21 mouse cellular contexts compared by ENCODE assay signal in the genomic region with DNA sequence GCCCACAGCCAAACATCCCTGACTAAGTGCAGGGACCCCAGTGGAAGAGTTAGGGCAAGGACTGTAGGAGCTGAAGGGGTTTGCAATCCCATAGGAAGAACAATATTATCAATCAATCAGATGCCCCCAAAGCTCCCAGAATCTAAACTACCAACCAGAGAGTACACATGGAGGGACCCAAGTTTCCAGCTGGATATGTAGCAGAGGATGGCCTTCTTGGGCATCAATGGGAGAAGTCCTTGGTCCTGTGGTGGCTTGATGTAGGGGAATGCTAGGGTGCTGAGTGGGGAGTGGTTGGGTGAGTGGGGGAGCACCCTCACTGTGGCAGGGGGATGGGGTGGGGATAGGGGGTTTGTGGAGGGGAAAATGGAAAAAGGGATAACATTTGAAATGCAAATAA. TPM values are rescaled to one million over a fixed set of nuclear protein-coding genes. Genes with fewer than 3 reads are reported as not detected.
DNase-seq lines count a peak whose midpoint lies in the region; ATAC-seq lines count a peak whose summit lies in the region.
"Had no signal": no experiment of that assay in that cellular context is flagged by ENCODE, and none has a peak within 500 bp of the region (broad histone marks: within the 10 kb centered on the region; RNA-seq: fewer than 3 reads in every experiment).

No protein-coding gene starts in this region.

- no peak overlapping the region for H3K4me3 ChIP-seq in heart, embryonic 10.5 days
- H3K4me3 ChIP-seq in limb, embryonic 11.5 days (ENCODE audit: low read depth, low read length), result no peak overlapping the region
- H3K4me3 ChIP-seq in limb, embryonic 10.5 days, result no peak overlapping the region

- 0 out of 2 replicates have a peak, but pooled peaks cover 7% of the 10 kb centered on the region for H3K4me1 ChIP-seq in heart, embryonic 10.5 days
- no peaks in the 10 kb centered on the region for H3K4me1 ChIP-seq in limb, embryonic 11.5 days (ENCODE audit: control insufficient read depth, insufficient read depth, low read length)
- H3K4me1 ChIP-seq in limb, embryonic 10.5 days, result no peaks in the 10 kb centered on the region

- no peak overlapping the region for H3K27ac ChIP-seq in heart, embryonic 10.5 days
- H3K27ac ChIP-seq in limb, embryonic 11.5 days (replicated peaks; ENCODE audit: low read depth, low read length), result no peak overlapping the region
- H3K27ac ChIP-seq in limb, embryonic 10.5 days, result no peak overlapping the region

- no peaks in the 10 kb centered on the region for H3K27me3 ChIP-seq in heart, embryonic 10.5 days (ENCODE audit: insufficient read depth, poor library complexity, severe bottlenecking)
- H3K27me3 ChIP-seq in limb, embryonic 11.5 days (ENCODE audit: control insufficient read depth, insufficient read depth, low read length), result no peaks in the 10 kb centered on the region
- no peaks in the 10 kb centered on the region for H3K27me3 ChIP-seq in limb, embryonic 10.5 days (ENCODE audit: low read depth, poor library complexity, severe bottlenecking)
- H3K27me3 ChIP-seq: CH12.LX, Patski had no signal

- DNase-seq in heart, adult 11 months, result peak; percentile 75
- no peak for DNase-seq in heart, adult 8-10 months (ENCODE audit: low spot score)
- DNase-seq in heart, embryonic 10.5 days (ENCODE audit: low spot score), result peak; percentile 53
- DNase-seq in heart, adult 9 months (ENCODE audit: low spot score in 2 of 2), result no peak
- peak; percentile 7 for DNase-seq in limb, embryonic 11.5 days (ENCODE audit: low spot score)
- no peak for DNase-seq in limb, embryonic 10.5 days (ENCODE audit: low spot score)
- DNase-seq: adrenal gland, adult 2 months; adrenal gland, adult 8-10 months; adrenal gland, postnatal 10 days; adrenal gland, postnatal 14 days; adrenal gland, postnatal 25 days; adrenal gland, postnatal 36 days; B cell, adult 2 months; cerebellum, adult 11 months; cerebellum, adult 11-12 months; cerebellum, adult 18-20 months had no signal

- no peak for ATAC-seq in limb, embryonic 11.5 days (ENCODE audit: insufficient number of reproducible peaks, low FRiP score, low TSS enrichment, low read depth)
- ATAC-seq: activated CD4-positive, CD25-positive, alpha-beta regulatory T cell, adult 4 months; CD4-positive, CD25-positive, alpha-beta regulatory T cell, adult 4 months; Patski had no signal

- no peaks in the 10 kb centered on the region for H3K36me3 ChIP-seq in heart, embryonic 10.5 days
- H3K36me3 ChIP-seq in limb, embryonic 11.5 days (ENCODE audit: control insufficient read depth, insufficient read depth, low read length), result no peaks in the 10 kb centered on the region
- H3K36me3 ChIP-seq in limb, embryonic 10.5 days, result peaks cover 7% of the 10 kb centered on the region
- H3K36me3 ChIP-seq: G1E had no signal

- no peaks in the 10 kb centered on the region for H3K9me3 ChIP-seq in heart, embryonic 10.5 days
- H3K9me3 ChIP-seq in limb, embryonic 11.5 days (ENCODE audit: control insufficient read depth, low read length), result no peaks in the 10 kb centered on the region
- no peaks in the 10 kb centered on the region for H3K9me3 ChIP-seq in limb, embryonic 10.5 days (replicated peaks)
- H3K9me3 ChIP-seq: G1E had no signal

- no peak overlapping the region for H3K4me2 ChIP-seq in limb, embryonic 11.5 days (ENCODE audit: low read depth, severe bottlenecking)

- no peak overlapping the region for H3K9ac ChIP-seq in limb, embryonic 11.5 days (ENCODE audit: low read length)

RNA-seq across cellular contexts. Expression of a gene that starts 8.4 kb away (rescaled TPM):
- total RNA-seq in heart, adult 8-10 months (2022), result 1 to 10 TPM; 1.3 to 2.4 (median 2.1) TPM
- polyA plus RNA-seq in heart, embryonic 10.5 days (2016; fragmentation: Nextera tagmentation; extraction: Ambion mirVana), result 3.6 and 3.9 TPM in 2 replicates
- polyA plus RNA-seq in limb, embryonic 11.5 days (2014; fragmentation: Nextera tagmentation; extraction: Ambion mirVana), result 5.7 and 6.4 TPM in 2 replicates
- polyA plus RNA-seq in limb, embryonic 10.5 days (2016; fragmentation: Nextera tagmentation; extraction: Ambion mirVana), result 3.9 and 5.0 TPM in 2 replicates
- polyA plus RNA-seq: CD4-positive, CD25-positive, alpha-beta regulatory T cell, adult 4 months had no signal

RNA-seq across cellular contexts. Expression of a gene that starts 54.1 kb away (rescaled TPM):
- 1 to 10 TPM; 8.1 to 8.9 (median 8.6) TPM for total RNA-seq in heart, adult 8-10 months (2022)
- 8.2 and 9.2 TPM in 2 replicates for polyA plus RNA-seq in heart, embryonic 10.5 days (2016; fragmentation: Nextera tagmentation; extraction: Ambion mirVana)
- 12.6 and 12.8 TPM in 2 replicates for polyA plus RNA-seq in limb, embryonic 11.5 days (2014; fragmentation: Nextera tagmentation; extraction: Ambion mirVana)
- 12.5 and 12.7 TPM in 2 replicates for polyA plus RNA-seq in limb, embryonic 10.5 days (2016; fragmentation: Nextera tagmentation; extraction: Ambion mirVana)

Comparison
In these comparisons a context has a peak if more than half of its experiments do, and no peak if none do; other contexts are left out.
1. DNase-seq: peak in heart, adult 11 months (single experiment), heart, embryonic 10.5 days (single experiment) and limb, embryonic 11.5 days (single experiment); none in heart, adult 8-10 months (single experiment), heart, adult 9 months (0 of 2) and limb, embryonic 10.5 days (single experiment).